Mouse (Mus musculus) lung, postnatal 4 days (tissue): ENCODE data around the gene Ikbke.
A peak's percentile ranks its signal among the peaks of the same experiment; 100 is the strongest.

Source experiments
- DNase-seq, 2 experiments: peaks; one replicate each; pipeline ENCODE4 v3.0.0; 2021

Gene Ikbke

GRCm38 (mm10) chr1:131236077-131236476, 43.3 kb downstream of the Ikbke start:
- no peak for DNase-seq

GRCm38 (mm10) chr1:131233527-131233926, 45.9 kb downstream of the Ikbke start:
- no peak for DNase-seq

GRCm38 (mm10) chr1:131228659-131229058, 50.7 kb downstream of the Ikbke start:
- no peak for DNase-seq

GRCm38 (mm10) chr1:131228225-131228624, 51.2 kb downstream of the Ikbke start:
- DNase-seq: no peak

GRCm38 (mm10) chr1:131224848-131225471, 54.4 kb downstream of the Ikbke start:
- DNase-seq: peak in 1 of 2 experiments; percentile 41

- no peak for DNase-seq
Measured at GRCm38 (mm10) chr1:131223345-131223744, 56.1 kb downstream of the Ikbke start.

- DNase-seq: no peak
Measured at GRCm38 (mm10) chr1:131221822-131222590, 57.4 kb downstream of the Ikbke start.

GRCm38 (mm10) chr1:131218933-131219332, 60.5 kb downstream of the Ikbke start:
- no peak for DNase-seq

GRCm38 (mm10) chr1:131213361-131213760, 66.0 kb downstream of the Ikbke start:
- DNase-seq: no peak

- peak; percentile 29 to 53 for DNase-seq
Measured at GRCm38 (mm10) chr1:131212956-131213355, 66.5 kb downstream of the Ikbke start.

- DNase-seq: no peak
Measured at GRCm38 (mm10) chr1:131211655-131212054, 67.8 kb downstream of the Ikbke start.

- DNase-seq: peak; percentile 32 to 76
Measured at GRCm38 (mm10) chr1:131209971-131210426, 69.4 kb downstream of the Ikbke start.

GRCm38 (mm10) chr1:131208800-131209199, 70.6 kb downstream of the Ikbke start:
- no peak for DNase-seq

GRCm38 (mm10) chr1:131208081-131208480, 71.3 kb downstream of the Ikbke start:
- DNase-seq: no peak

GRCm38 (mm10) chr1:131207531-131207930, 71.9 kb downstream of the Ikbke start:
- DNase-seq: peak; percentile 69 to 86

GRCm38 (mm10) chr1:131206342-131206741, 73.1 kb downstream of the Ikbke start:
- no peak for DNase-seq

GRCm38 (mm10) chr1:131204461-131204860, 74.9 kb downstream of the Ikbke start:
- no peak for DNase-seq
